Mouse (Mus musculus) large intestine, adult 2 months (tissue): ENCODE measurements around the gene 4930430A15Rik. TPM values are rescaled to one million over a fixed set of nuclear protein-coding genes. Genes with fewer than 3 reads are reported as not detected.

Experiments
- DNase-seq: peaks from one replicate; pipeline ENCODE4 v3.0.0-alpha.2; 2012; ENCODE audit warnings: low read depth, low spot score
- WGBS: fragments of 180-500 bp; shearing (Covaris S2); methylation state at CpG from one replicate; pipeline ENCODE4 v1.1.7; 2018; 5-methylcytosine and 5-hydroxymethylcytosine counted together
- polyA plus RNA-seq: library from polyadenylated mRNA; depleted of rRNA; stranded (reverse); fragments of >200 nt; gene quantifications from 2 replicates; pipeline ENCODE4 v1.2.3, GENCODE M21; 2012; rRNA removed

The 4930430A15Rik gene
- not detected in 2 replicates for polyA plus RNA-seq

DNA sequence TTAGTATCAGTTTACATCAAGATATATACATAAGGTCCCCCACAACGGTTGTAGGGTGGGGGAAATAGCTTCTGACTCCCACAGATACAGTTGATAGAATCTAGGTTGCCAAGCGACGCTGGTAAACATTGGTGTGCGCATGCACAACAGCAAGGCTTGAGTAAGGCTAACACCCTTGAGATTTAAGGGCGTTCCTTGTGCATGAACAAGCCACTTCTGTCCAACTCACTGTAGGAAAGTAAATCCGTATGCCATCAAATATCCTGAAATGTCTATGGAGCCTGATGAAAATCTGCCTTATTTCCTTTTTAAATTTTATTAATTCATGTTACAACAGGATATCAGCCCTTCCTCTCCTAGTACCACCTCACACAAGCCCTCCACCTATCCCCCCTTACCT lies at the start of gene 4930430A15Rik:
4930430A15Rik (minus strand) TSS at position 101 of the 400 bp plus-strand sequence.
- 81% methylated on average over 6 of the region's 6 CpGs for WGBS
- no peak for DNase-seq

DNA sequence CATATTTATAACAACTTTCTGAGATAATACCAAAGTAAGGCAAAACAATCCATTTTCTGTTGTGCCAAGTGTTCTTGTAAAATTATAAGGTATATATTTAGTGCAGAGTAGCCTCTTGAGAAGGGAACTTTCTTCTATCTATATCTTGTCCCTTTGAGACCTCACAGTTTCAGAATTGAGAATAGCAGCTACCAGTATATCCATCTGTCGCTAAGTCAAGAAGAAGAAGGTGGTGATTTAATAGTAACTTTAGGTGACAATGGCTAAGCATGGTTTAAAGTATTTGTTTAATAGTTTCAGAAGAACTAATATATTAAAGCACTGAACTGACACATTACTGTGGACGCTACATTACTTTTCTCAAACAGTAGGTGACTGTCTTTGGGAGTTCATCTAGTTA lies 44.6 kb upstream of the 4930430A15Rik start, which contains the start of gene Olfr1277:
Olfr1277 (minus strand) TSS at position 101 of the 400 bp plus-strand sequence.
- DNase-seq, result no peak
- 69% methylated on average over 2 of the region's 2 CpGs for WGBS

DNA sequence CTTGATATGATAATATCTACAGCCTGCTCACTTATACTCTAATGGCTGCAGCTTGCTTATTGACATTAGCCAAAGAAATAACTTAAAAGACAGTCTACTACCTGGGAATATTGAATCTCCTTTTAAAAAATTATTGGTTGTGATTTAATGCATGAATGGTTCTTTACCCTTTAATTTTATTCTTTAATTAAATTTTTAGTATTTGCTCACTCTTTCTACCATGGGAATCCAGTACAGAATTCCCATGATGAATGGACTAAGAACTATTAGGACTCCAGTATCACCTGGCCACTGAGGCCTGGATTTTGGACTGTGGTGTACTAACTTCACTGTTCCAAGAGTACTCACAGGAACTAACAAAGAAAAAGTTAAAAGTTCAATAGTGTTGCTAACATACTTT lies 24.8 kb upstream of the 4930430A15Rik start, which contains the start of gene Olfr1276:
Olfr1276 (plus strand) TSS at position 301 of the 400 bp plus-strand sequence.
- no peak for DNase-seq

DNA sequence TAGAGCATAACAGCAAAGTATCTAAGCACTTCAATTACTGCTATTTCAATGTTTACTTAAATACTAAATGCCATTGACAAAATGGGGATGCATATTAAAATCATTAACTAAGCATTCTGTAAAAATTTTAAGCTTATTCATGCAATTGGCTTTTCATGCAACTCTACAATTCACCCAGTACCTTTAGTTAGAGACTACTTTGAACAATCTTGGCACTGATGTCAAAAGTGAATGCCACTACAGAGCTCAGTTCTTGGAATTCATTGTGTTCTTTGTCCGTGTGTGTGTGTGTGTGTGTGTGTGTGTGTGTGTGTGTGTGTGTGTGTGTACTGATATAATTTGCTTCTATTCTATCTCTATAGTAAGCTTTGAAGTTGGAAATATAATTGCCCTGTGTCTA lies 5.8 kb upstream of the 4930430A15Rik start, which contains the start of gene Olfr1275:
Olfr1275 (minus strand) TSS at position 101 of the 400 bp plus-strand sequence.
- DNase-seq, result no peak
- 87% methylated on average over 1 of the region's 1 CpGs for WGBS

DNA sequence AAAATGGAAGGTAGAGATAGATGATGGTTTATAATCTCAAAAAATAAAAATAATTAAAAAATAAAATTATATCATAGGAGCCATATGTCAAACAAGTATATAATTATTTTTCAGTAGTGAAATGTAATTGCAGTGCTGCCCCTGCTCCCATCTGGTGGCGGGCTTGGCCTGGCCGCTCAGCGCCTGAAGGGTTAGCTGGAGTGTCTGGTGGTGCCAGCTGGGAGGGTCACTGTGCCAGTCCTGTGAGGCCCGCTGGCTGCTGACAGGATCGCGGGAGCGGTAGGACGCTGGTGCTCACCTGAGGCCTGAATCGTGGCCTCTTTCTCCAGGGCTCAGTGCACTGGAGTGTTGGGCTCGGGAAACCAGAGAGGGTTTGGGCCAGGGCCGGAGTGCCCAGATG lies 47.3 kb downstream of the 4930430A15Rik start:
- DNase-seq, result no peak
- WGBS, result 93% methylated on average over 11 of the region's 11 CpGs

DNA sequence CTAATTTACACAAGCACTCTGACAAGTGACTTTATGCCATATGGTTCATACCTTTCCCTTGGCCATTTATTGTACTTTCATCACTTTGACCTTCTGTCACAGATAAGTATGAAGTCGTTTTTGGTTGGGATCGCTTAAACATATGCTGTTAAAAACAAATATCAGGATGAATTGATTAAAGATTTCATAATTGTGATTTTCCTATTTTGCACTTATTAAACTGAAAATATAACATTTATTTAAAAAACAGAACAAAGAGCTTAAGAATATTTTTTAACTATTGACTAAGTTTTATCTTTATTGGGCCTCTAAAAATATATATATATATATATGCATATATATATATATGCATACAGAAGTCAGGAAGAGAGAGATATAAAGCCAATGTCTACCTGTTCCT lies 76.6 kb downstream of the 4930430A15Rik start, which contains the start of gene Gm15130:
Gm15130 (minus strand) TSS at position 101 of the 400 bp plus-strand sequence.
- WGBS, result 62% methylated on average over 2 of the region's 2 CpGs
- no peak for DNase-seq

DNA sequence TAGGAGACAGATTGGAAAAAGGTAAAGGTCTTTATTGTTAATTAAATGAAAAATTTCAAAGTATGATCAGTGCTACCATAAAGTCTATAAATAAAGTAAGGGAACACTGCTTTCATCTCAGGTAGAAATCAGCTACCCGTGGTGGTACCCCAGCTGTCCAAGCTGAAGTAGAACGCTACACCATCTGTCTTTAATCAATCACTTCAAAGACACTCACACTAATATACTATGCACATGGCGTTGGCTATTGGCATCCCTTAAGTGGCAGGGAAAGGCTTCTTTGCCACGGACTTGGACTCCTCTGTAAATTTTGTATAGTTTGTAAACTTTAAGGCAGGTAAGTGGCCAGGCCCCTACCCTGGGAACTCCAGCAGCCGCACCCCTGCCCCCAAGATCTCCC lies 93.7 kb downstream of the 4930430A15Rik start:
- no peak for DNase-seq
- 61% methylated on average over 5 of the region's 5 CpGs for WGBS

Other genes starting within 250 kb of the 4930430A15Rik start
- gene Gm13941, start 123.6 kb downstream of the 4930430A15Rik start, polyA plus RNA-seq, result not detected in 2 replicates
- gene Gm15130, start 76.7 kb downstream of the 4930430A15Rik start, polyA plus RNA-seq, result not detected in 2 replicates
- gene Olfr1275, start 5.7 kb upstream of the 4930430A15Rik start, polyA plus RNA-seq, result not detected in 2 replicates
- not detected in 2 replicates for gene Olfr1276, start 24.9 kb upstream of the 4930430A15Rik start, polyA plus RNA-seq
- gene Olfr1277, start 44.5 kb upstream of the 4930430A15Rik start, polyA plus RNA-seq, result not detected in 2 replicates
- not detected in 2 replicates for gene Olfr1278, start 60.5 kb upstream of the 4930430A15Rik start, polyA plus RNA-seq
- not detected in 2 replicates for gene Olfr1279, start 71.0 kb upstream of the 4930430A15Rik start, polyA plus RNA-seq
- not detected in 2 replicates for gene Olfr1280, start 84.4 kb upstream of the 4930430A15Rik start, polyA plus RNA-seq
- gene Olfr1281, start 96.9 kb upstream of the 4930430A15Rik start, polyA plus RNA-seq, result not detected in 2 replicates
- not detected in 2 replicates for gene Olfr1282, start 106.5 kb upstream of the 4930430A15Rik start, polyA plus RNA-seq
- gene Olfr1283, start 137.2 kb upstream of the 4930430A15Rik start, polyA plus RNA-seq, result not detected in 2 replicates
- gene Olfr1284, start 145.9 kb upstream of the 4930430A15Rik start, polyA plus RNA-seq, result not detected in 2 replicates
- not detected in 2 replicates for gene Olfr1286, start 193.5 kb upstream of the 4930430A15Rik start, polyA plus RNA-seq
- not detected in 2 replicates for gene Olfr1287, start 219.5 kb upstream of the 4930430A15Rik start, polyA plus RNA-seq
- gene Olfr1288, start 244.5 kb upstream of the 4930430A15Rik start, polyA plus RNA-seq, result not detected in 2 replicates